Mouse (Mus musculus): ENCODE measurements around the gene Slc35a3.

Slc35a3 gene

DNA sequence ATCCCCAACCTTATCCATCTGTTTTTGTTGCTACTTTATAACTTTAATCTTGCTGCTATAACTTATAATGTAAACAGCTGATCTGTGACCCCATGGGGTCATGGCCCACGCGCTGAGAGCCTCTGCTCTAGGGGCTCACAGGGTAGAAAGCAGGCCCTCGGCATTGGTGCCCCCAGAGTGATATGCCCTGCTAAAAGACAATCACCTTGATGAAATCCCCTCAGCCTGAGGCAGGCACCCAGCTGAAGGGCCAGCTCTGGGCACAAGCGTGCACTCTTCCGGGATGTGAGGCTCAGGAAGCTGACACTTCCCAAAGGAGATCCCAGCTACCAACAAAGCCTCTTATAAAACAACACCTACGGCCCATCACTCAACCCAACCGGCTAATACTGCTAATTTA, 74.1 kb downstream of the Slc35a3 start:
- no peak for DNase-seq (ENCODE audit: low spot score)

DNA sequence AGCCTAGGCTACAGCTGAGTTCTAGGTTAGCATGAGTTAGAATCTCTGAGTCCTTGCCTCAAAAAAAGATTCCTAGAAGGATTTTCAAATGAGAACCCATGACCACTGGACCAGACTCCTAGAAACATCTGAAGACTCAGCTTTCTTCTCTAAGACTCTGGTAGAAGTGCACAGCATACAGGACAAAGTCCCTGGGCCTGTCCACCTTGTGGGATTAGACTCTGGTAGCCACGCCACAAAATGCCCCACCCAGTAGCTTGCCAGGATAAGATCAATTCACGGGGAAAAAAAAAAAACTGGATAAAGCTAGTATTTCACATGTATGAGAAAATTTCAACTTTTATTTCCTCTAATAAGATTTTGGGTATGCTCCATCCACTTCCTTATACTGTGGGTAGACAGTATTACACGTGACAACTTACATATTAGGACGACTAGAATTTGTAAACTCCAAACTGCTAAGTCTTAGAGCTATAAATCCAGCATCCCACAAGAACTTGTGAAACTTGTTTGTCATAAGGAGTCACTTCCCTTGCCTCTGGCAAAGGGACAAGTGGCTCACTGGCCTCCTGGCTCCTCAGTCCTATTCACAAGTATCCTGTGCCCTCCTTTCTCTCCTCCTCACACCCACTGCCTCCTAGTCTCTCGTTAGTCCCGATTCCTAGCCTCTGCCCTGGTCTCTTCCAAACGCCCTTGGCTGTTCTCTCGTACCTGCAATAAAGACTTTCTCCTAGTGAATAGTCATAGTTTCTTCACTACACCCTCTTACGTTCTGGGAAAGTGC, 74.7 kb downstream of the Slc35a3 start:
- no peak for DNase-seq (ENCODE audit: low spot score)

DNA sequence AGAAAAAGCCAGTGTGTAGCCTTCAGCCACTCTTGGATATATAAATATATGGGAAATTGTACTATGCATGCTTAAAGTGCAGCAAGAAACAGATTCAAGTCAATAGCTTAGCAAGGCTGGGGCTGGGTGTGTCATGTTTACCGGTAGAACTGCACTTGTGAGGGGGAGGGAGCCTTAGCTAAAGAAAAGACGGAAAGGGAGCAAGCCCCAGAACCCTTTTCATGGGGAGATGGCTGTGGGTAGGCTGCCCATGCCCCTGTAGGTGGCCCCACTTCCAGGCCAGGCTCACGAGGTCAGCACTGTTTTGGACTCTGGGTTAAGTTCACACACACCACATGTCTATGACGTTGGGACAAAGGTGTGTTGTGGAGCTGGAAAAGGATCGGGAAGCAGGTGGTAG, 76.8 kb downstream of the Slc35a3 start:
- DNase-seq (ENCODE audit: low spot score) = no peak

DNA sequence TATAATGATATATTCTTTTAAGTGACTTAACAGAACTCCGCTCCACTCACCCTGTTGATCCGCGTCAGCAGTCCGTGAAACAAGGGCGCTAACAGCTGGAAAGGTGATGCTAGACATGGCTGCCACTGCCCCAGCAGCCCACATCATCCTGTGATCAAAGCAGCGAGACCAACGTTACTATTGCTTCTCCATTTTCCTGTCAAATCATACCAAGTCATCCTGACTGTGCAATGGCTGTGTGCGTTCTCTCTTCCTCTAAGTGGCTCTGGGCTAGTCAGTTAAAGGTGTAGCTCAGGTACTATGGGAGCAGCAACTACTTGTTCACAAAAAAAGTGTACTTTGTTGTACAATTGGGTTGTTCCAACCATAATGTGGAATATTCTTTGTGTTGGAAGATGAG, 77.8 kb downstream of the Slc35a3 start:
- no peak for DNase-seq (ENCODE audit: low spot score)

- no peak for DNase-seq (ENCODE audit: low spot score)
Observed at GRCm38 (mm10) chr3:116634091-116634490, 78.5 kb downstream of the Slc35a3 start.

- DNase-seq (ENCODE audit: low spot score) = no peak
Observed at GRCm38 (mm10) chr3:116632971-116633370, 79.7 kb downstream of the Slc35a3 start.

GRCm38 (mm10) chr3:116631459-116631858, 81.2 kb downstream of the Slc35a3 start:
- DNase-seq (ENCODE audit: low spot score) = no peak

GRCm38 (mm10) chr3:116622641-116623040, 90.0 kb downstream of the Slc35a3 start:
- no peak for DNase-seq (ENCODE audit: low spot score)

DNA sequence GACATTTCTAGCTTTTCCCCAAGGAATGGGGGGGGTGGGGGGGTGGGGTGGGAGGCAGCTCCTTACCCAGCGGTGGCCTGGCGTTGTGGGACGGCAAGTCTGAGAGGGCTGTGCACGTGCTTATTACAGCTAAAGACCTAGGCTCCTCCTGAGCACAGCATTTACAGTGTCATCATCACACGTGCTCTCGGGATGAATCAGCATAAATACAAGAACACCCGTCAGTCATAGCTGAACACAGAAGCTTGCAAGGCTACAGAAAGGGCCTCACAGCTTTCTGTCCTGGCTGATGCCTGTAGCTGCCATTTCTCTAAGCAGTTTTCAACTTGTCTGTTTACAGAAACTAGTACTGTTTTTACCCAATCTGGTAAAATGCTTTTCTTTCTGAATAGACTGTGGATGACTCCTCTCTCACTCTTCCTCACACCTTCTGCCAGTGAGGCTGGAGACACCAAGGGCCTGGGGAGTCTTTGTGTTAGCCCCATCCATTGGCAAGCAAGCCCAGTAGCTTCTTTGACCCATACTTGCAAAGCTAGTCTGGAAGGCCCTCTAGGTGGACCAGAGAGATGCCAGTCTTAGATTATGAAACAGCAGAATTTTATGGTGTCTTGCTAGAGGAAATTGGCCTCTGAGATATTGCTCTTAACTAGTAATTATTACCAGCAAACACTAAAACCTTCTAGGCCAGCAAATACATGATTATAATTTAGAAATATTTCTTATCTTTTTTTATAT, 91.8 kb downstream of the Slc35a3 start:
- DNase-seq (ENCODE audit: low spot score) = no peak

Measured in ovary, postnatal 36 days (tissue).